Mouse (Mus musculus) liver, postnatal 0 days (tissue): ENCODE results near the gene Drosha.

Source experiments
- CTCF ChIP-seq: sonication (generic); IDR thresholded peaks from 2 replicates; pipeline ENCODE4 v1.5.1; 2016; ENCODE audit warnings: antibody characterized with exemption, low read depth
- EP300 ChIP-seq: IDR thresholded peaks from 2 replicates; pipeline ENCODE4 v1.6.1; 2016; ENCODE audit warnings: antibody characterized with exemption, low read depth, mild to moderate bottlenecking

- TF ChIP-seq CTCF = no peak
- TF ChIP-seq EP300 = no peak
Measured at GRCm38 (mm10) chr15:12895426-12895825, 70.8 kb downstream of the Drosha start.
